Mouse (Mus musculus) gastrocnemius, adult 18-20 months (tissue): ENCODE results near the gene Krtap5-4. TPM values are rescaled to one million over a fixed set of nuclear protein-coding genes. Genes with fewer than 3 reads are reported as not detected.
"Not testable (repeated sequence)": the region's sequence is repeated elsewhere in the genome, so short reads cannot be mapped to it uniquely, and the experiment has no call there.

ENCODE experiments used
- DNase-seq: peaks from one replicate; pipeline ENCODE4 v3.0.0; 2021; ENCODE audit warnings: low spot score
- long read RNA-seq, 2 experiments: library from polyadenylated mRNA; stranded (forward); transcript quantifications; one replicate each; pipeline ENCODE4 v2.0.0; 2021
- total RNA-seq, 2 experiments: library from RNA; stranded (reverse); gene quantifications; 2 replicates each; pipeline ENCODE4 v1.2.3; 2021

Gene Krtap5-4
- total RNA-seq = not detected
- long read RNA-seq, experiment 1 = 0 reads
- long read RNA-seq, experiment 2 = 0 reads

GRCm38 (mm10) chr7:142303249-142303648 lies at the start of gene Krtap5-4:
Gene Krtap5-4 (plus strand): TSS chr7:142303549.
- DNase-seq = no peak

- peak; percentile 3 for DNase-seq
Measured at GRCm38 (mm10) chr7:142255517-142255916, 47.8 kb upstream of the Krtap5-4 start.

GRCm38 (mm10) chr7:142258254-142258653 lies 45.1 kb upstream of the Krtap5-4 start, which contains the start of gene Gm2431:
Gene Gm2431 (minus strand): TSS chr7:142258354.
- DNase-seq = not testable (repeated sequence)

- DNase-seq = not testable (repeated sequence)
Measured at GRCm38 (mm10) chr7:142274263-142274662, 29.1 kb upstream of the Krtap5-4 start, which contains the start of gene Gm4559. Gene Gm4559 (minus strand): TSS chr7:142274363.

- peak; percentile 53 for DNase-seq
Measured at GRCm38 (mm10) chr7:142278183-142278582, 25.2 kb upstream of the Krtap5-4 start.

- DNase-seq = not testable (repeated sequence)
Measured at GRCm38 (mm10) chr7:142279291-142279690, 24.1 kb upstream of the Krtap5-4 start.

- not testable (repeated sequence) for DNase-seq
Measured at GRCm38 (mm10) chr7:142282847-142283246, 20.5 kb upstream of the Krtap5-4 start.

- DNase-seq = peak; percentile 36
Measured at GRCm38 (mm10) chr7:142284023-142284591, 19.2 kb upstream of the Krtap5-4 start.

GRCm38 (mm10) chr7:142284615-142285080 lies 18.7 kb upstream of the Krtap5-4 start:
- peak; percentile 91 for DNase-seq

GRCm38 (mm10) chr7:142285130-142285835 lies 18.1 kb upstream of the Krtap5-4 start:
- peak; percentile 12 for DNase-seq

- not testable (repeated sequence) for DNase-seq
Measured at GRCm38 (mm10) chr7:142285910-142286612, 17.3 kb upstream of the Krtap5-4 start.

GRCm38 (mm10) chr7:142293851-142294250 lies 9.5 kb upstream of the Krtap5-4 start:
- DNase-seq = not testable (repeated sequence)

- no peak for DNase-seq
Measured at GRCm38 (mm10) chr7:142295418-142295817, 7.9 kb upstream of the Krtap5-4 start.

GRCm38 (mm10) chr7:142296108-142296507 lies 7.2 kb upstream of the Krtap5-4 start:
- DNase-seq = not testable (repeated sequence)

GRCm38 (mm10) chr7:142297018-142297417 lies 6.3 kb upstream of the Krtap5-4 start, which contains the start of gene Krtap5-1:
Gene Krtap5-1 (minus strand): TSS chr7:142297118.
- not testable (repeated sequence) for DNase-seq

- DNase-seq = not testable (repeated sequence)
Measured at GRCm38 (mm10) chr7:142303929-142304328, 580 bp downstream of the Krtap5-4 start.

GRCm38 (mm10) chr7:142314600-142315285 lies 11.4 kb downstream of the Krtap5-4 start:
- peak; percentile 43 for DNase-seq

GRCm38 (mm10) chr7:142316558-142316957 lies 13.2 kb downstream of the Krtap5-4 start:
- DNase-seq = peak; percentile 46

- no peak for DNase-seq
Measured at GRCm38 (mm10) chr7:142317216-142317615, 13.9 kb downstream of the Krtap5-4 start.

GRCm38 (mm10) chr7:142319124-142319523 lies 15.8 kb downstream of the Krtap5-4 start:
- DNase-seq = no peak

GRCm38 (mm10) chr7:142320906-142321305 lies 17.6 kb downstream of the Krtap5-4 start:
- DNase-seq = no peak
